Mouse (Mus musculus) kidney, adult 2 months (tissue): ENCODE results near the gene Hist1h2bf. TPM values are rescaled to one million over a fixed set of nuclear protein-coding genes. Genes with fewer than 3 reads are reported as not detected.
A peak's percentile ranks its signal among the peaks of the same experiment; 100 is the strongest.
"Not testable (repeated sequence)": the region's sequence is repeated elsewhere in the genome, so short reads cannot be mapped to it uniquely, and the experiment has no call there.

Source experiments
- DNase-seq: peaks from one replicate; pipeline ENCODE4 v3.0.0; 2021
- H3K27ac ChIP-seq: fragments of 200-500 bp; 2 replicates; pipeline ENCODE4 v1.5.1; 2012; ENCODE audit warnings: low read depth, low read length, control low read depth, inconsistent platforms; ENCODE audit not compliant: insufficient read depth
- H3K27me3 ChIP-seq: fragments of 200-500 bp; replicated peaks from 2 replicates; pipeline ENCODE4 v1.6.1; 2012; ENCODE audit warnings: mild to moderate bottlenecking, moderate library complexity, low read length, inconsistent platforms; ENCODE audit not compliant: control insufficient read depth, insufficient read depth
- H3K36me3 ChIP-seq: fragments of 200-500 bp; 2 replicates; pipeline ENCODE4 v1.6.1; 2012; ENCODE audit warnings: mild to moderate bottlenecking, moderate library complexity, low read length, inconsistent platforms; ENCODE audit not compliant: control insufficient read depth, insufficient read depth
- H3K4me1 ChIP-seq: fragments of 200-500 bp; 2 replicates; pipeline ENCODE4 v1.6.1; 2011; ENCODE audit warnings: low read length; ENCODE audit not compliant: control insufficient read depth, insufficient read depth
- H3K4me3 ChIP-seq: fragments of 200-500 bp; 2 replicates; pipeline ENCODE4 v1.5.1; 2011; ENCODE audit warnings: mild to moderate bottlenecking, low read depth, low read length, control low read depth; ENCODE audit not compliant: insufficient read depth
- CTCF ChIP-seq: fragments of 200-500 bp; conservative IDR thresholded peaks from 2 replicates; pipeline ENCODE4 v1.5.1; 2011; ENCODE audit warnings: low read depth, mild to moderate bottlenecking, control low read depth, low read length, moderate library complexity, mixed read lengths; ENCODE audit not compliant: insufficient read depth, insufficient read length
- POLR2A ChIP-seq: fragments of 200-500 bp; IDR thresholded peaks from one replicate; pipeline ENCODE4 v1.6.1; 2011; ENCODE audit warnings: low read depth, low read length, control low read depth
- WGBS: fragments of 180-500 bp; shearing (Covaris S2); methylation state at CpG from one replicate; pipeline ENCODE4 v1.1.7; 2018; 5-methylcytosine and 5-hydroxymethylcytosine counted together
- polyA plus RNA-seq: library from polyadenylated mRNA; depleted of rRNA; stranded (reverse); fragments of >200 nt; gene quantifications from 2 replicates; pipeline ENCODE4 v1.2.3, GENCODE M21; 2012

Hist1h2bf gene
- polyA plus RNA-seq, 1 experiment: 0.30 TPM

DNA sequence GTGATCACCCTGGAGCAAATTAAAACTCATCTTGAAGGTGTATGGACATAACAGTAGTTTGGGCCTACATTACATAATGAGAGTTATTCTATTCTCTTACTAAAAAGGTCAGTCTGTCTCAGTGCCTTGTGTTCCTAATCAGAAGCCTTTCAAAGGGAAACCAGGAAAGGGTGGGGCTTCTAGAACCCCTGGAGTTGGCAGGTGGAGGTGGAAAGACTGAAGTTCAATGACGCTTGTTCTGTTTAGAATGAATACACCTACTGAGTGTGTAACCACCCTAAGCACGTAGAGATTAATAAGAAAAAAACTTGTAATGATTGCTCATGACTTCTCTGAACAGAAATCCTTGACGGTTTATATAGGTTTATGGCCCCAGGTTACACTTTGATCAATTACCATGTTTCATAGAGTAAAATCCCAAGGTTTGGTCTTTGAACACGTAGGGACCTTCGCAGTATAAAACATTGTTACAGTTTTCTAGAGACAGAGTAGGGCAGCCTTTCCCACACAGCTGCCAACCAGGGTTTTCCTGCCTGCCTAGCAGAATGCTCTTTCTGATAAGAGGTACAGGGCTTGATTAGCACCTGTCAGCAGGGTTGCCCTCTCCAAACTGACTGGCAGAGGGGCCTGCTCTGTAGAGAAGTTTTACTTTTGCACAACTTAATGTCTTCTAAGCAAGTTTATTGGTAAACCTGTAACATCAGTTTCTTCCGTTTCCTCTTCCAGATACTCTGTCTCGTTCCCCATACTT is 21.8 kb upstream of the Hist1h2bf start:
- H3K4me3 ChIP-seq: no peak overlapping the region
- H3K27ac ChIP-seq: no peak overlapping the region
- no peaks in the 10 kb centered on the region for H3K27me3 ChIP-seq
- no peak for DNase-seq
- H3K36me3 ChIP-seq: no peaks in the 10 kb centered on the region
- WGBS: 85% methylated on average over 7 of the region's 7 CpGs
- TF ChIP-seq CTCF (no peak), POLR2A (no peak)
- peaks cover 2% of the 10 kb centered on the region; the same call in 1 of the 2 replicates for H3K4me1 ChIP-seq

GRCm38 (mm10) chr13:23595185-23595584 is 21.2 kb upstream of the Hist1h2bf start:
- no peak for DNase-seq
- TF ChIP-seq CTCF (no peak), POLR2A (no peak)
- H3K4me1 ChIP-seq: peaks cover 2% of the 10 kb centered on the region; the same call in 1 of the 2 replicates
- H3K27ac ChIP-seq: no peak overlapping the region
- H3K27me3 ChIP-seq: no peaks in the 10 kb centered on the region
- WGBS: 91% methylated on average over 2 of the region's 2 CpGs
- no peak overlapping the region for H3K4me3 ChIP-seq
- no peaks in the 10 kb centered on the region for H3K36me3 ChIP-seq

DNA sequence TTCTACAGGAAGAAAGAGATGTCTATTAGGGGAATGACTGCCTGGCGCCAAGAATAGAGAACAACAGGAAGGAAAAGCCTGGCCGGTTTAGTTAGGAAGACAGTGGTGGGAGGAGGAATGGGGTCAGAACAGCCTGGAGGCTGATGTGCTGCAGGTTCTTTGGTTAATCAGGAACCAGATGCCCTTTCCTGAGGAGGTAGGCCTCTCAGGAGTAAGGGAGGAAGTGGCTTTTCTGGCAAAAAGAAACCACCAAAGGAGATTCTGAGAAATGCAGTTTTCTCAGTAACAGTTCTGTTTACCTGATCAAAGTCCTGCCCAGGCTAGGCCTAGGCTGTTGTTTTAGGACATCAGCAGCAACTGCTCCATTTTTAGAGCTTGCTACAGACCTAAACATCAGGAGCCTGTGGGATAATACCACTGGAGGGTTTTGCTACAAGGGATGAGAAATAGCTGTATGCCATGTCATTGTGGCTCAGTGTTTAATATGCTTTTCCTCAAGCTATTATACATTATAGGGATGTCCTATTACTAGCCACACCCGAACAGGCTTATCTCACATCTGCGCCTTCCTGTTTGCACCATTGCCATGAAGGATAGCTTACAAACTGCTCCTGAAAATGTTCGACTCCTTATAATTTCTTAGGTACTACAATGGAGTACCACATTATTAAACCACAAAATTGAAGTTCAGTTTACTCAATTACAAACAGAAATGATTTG is 19.2 kb upstream of the Hist1h2bf start:
- H3K27me3 ChIP-seq: no peaks in the 10 kb centered on the region
- peak overlapping the region; percentile 1; the same call in 1 of the 2 replicates for H3K27ac ChIP-seq
- no peak for TF ChIP-seq CTCF
- no peak for TF ChIP-seq POLR2A
- no peaks in the 10 kb centered on the region for H3K36me3 ChIP-seq
- H3K4me1 ChIP-seq: peaks cover 2% of the 10 kb centered on the region; the same call in 1 of the 2 replicates
- peak; percentile 80 for DNase-seq
- no peak overlapping the region for H3K4me3 ChIP-seq
- 43% methylated on average over 5 of the region's 5 CpGs for WGBS

DNA sequence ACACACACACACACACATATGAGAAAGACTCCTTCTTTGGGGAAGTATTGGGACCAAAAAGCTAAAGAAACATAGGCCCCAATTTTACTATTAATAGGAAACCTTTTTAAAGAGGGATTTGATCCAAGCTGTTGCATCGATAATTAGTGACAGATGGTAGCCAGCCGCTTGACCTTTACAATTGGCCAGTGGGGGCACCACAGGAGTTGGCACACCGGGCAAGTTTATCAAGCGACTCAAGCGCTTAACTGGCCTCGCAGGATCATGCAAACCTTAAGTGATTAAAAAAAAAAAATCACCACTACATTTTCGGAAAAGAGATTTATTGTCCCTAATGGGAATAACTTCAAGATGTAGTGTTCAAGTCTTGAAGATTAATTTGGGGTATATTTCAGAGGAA is 18.6 kb upstream of the Hist1h2bf start:
- TF ChIP-seq POLR2A (no peak), CTCF (no peak)
- 43% methylated on average over 7 of the region's 7 CpGs for WGBS
- DNase-seq: peak; percentile 8
- no peak overlapping the region for H3K4me3 ChIP-seq
- peaks cover 2% of the 10 kb centered on the region; the same call in 1 of the 2 replicates for H3K4me1 ChIP-seq
- no peak overlapping the region for H3K27ac ChIP-seq
- H3K36me3 ChIP-seq: no peaks in the 10 kb centered on the region
- no peaks in the 10 kb centered on the region for H3K27me3 ChIP-seq

GRCm38 (mm10) chr13:23591886-23592285 is 17.9 kb upstream of the Hist1h2bf start:
- H3K27me3 ChIP-seq, DNase-seq, H3K36me3 ChIP-seq, H3K4me3 ChIP-seq, H3K27ac ChIP-seq, H3K4me1 ChIP-seq: not testable (repeated sequence)
- 87% methylated on average over 7 of the region's 7 CpGs for WGBS

GRCm38 (mm10) chr13:23591206-23591605 is 17.2 kb upstream of the Hist1h2bf start:
- DNase-seq: no peak
- H3K27ac ChIP-seq: no peak overlapping the region
- H3K27me3 ChIP-seq: no peaks in the 10 kb centered on the region
- H3K36me3 ChIP-seq: no peaks in the 10 kb centered on the region
- no peak overlapping the region for H3K4me3 ChIP-seq
- H3K4me1 ChIP-seq: peaks cover 5% of the 10 kb centered on the region; the same call in 1 of the 2 replicates
- TF ChIP-seq POLR2A (no peak), CTCF (no peak)
- WGBS: 94% methylated on average over 7 of the region's 7 CpGs

DNA sequence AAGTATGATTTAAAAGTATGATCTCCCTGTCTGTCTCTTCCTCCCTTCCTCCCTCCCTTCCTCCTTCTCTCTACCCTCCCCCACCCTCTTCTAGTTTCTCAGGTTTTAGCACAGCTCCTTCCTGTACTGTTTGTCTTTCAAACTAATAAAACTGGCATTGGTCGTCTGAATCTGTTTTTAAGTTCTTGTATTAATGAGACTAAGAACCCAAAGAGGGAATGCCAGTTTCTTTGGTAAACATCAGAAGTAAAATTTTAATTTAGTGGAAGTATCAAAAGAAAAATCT is 12.9 kb upstream of the Hist1h2bf start:
- no peaks in the 10 kb centered on the region for H3K36me3 ChIP-seq
- peaks cover 10% of the 10 kb centered on the region; the same call in 1 of the 2 replicates for H3K4me1 ChIP-seq
- TF ChIP-seq CTCF (no peak), POLR2A (no peak)
- DNase-seq: no peak
- H3K27me3 ChIP-seq: no peaks in the 10 kb centered on the region
- 0 out of 2 replicates have a peak overlapping the region, but pooled peaks have one; percentile 45 for H3K4me3 ChIP-seq
- 12% methylated on average over 1 of the region's 1 CpGs for WGBS
- H3K27ac ChIP-seq: no peak overlapping the region
